Mouse (Mus musculus): ENCODE data around the gene Tpd52l1. TPM values are rescaled to one million over a fixed set of nuclear protein-coding genes. Genes with fewer than 3 reads are reported as not detected.
"Not testable (repeated sequence)": the region's sequence is repeated elsewhere in the genome, so short reads cannot be mapped to it uniquely, and the experiment has no call there.

Gene Tpd52l1
- 56.5 and 81.5 TPM in 2 replicates for polyA plus RNA-seq (2012; rRNA removed)

- peak; percentile 23 for DNase-seq (ENCODE audit: low read depth)
Measured at GRCm38 (mm10) chr10:31445291-31446124, at the start of gene Tpd52l1. Gene Tpd52l1 (minus strand): TSS chr10:31445958.

- no peak for DNase-seq (ENCODE audit: low read depth)
Measured at GRCm38 (mm10) chr10:31494296-31494695, 48.5 kb upstream of the Tpd52l1 start.

- DNase-seq (ENCODE audit: low read depth), result no peak
Measured at GRCm38 (mm10) chr10:31467043-31467898, 21.5 kb upstream of the Tpd52l1 start.

GRCm38 (mm10) chr10:31465840-31466541 lies 20.2 kb upstream of the Tpd52l1 start:
- DNase-seq (ENCODE audit: low read depth), result no peak

GRCm38 (mm10) chr10:31465424-31465823 lies 19.7 kb upstream of the Tpd52l1 start:
- DNase-seq (ENCODE audit: low read depth), result no peak

- no peak for DNase-seq (ENCODE audit: low read depth)
Measured at GRCm38 (mm10) chr10:31463044-31463443, 17.3 kb upstream of the Tpd52l1 start.

- DNase-seq (ENCODE audit: low read depth), result no peak
Measured at GRCm38 (mm10) chr10:31456806-31457205, 11.0 kb upstream of the Tpd52l1 start.

GRCm38 (mm10) chr10:31447083-31447482 lies 1.3 kb upstream of the Tpd52l1 start:
- no peak for DNase-seq (ENCODE audit: low read depth)

GRCm38 (mm10) chr10:31444206-31444605 lies 1.6 kb downstream of the Tpd52l1 start:
- DNase-seq (ENCODE audit: low read depth), result no peak

GRCm38 (mm10) chr10:31441491-31441890 lies 4.3 kb downstream of the Tpd52l1 start:
- DNase-seq (ENCODE audit: low read depth), result no peak

- no peak for DNase-seq (ENCODE audit: low read depth)
Measured at GRCm38 (mm10) chr10:31436047-31436446, 9.7 kb downstream of the Tpd52l1 start.

GRCm38 (mm10) chr10:31417956-31418355 lies 27.8 kb downstream of the Tpd52l1 start:
- DNase-seq (ENCODE audit: low read depth), result peak; percentile 67

- no peak for DNase-seq (ENCODE audit: low read depth)
Measured at GRCm38 (mm10) chr10:31392990-31393389, 52.8 kb downstream of the Tpd52l1 start.

GRCm38 (mm10) chr10:31390777-31391395 lies 54.9 kb downstream of the Tpd52l1 start:
- DNase-seq (ENCODE audit: low read depth), result peak; percentile 14

- DNase-seq (ENCODE audit: low read depth), result not testable (repeated sequence)
Measured at GRCm38 (mm10) chr10:31388566-31388965, 57.2 kb downstream of the Tpd52l1 start.

GRCm38 (mm10) chr10:31370200-31370599 lies 75.6 kb downstream of the Tpd52l1 start:
- DNase-seq (ENCODE audit: low read depth), result not testable (repeated sequence)

GRCm38 (mm10) chr10:31359749-31360148 lies 86.0 kb downstream of the Tpd52l1 start:
- no peak for DNase-seq (ENCODE audit: low read depth)

- DNase-seq (ENCODE audit: low read depth), result peak; percentile 75
Measured at GRCm38 (mm10) chr10:31354886-31355461, 90.8 kb downstream of the Tpd52l1 start.

- DNase-seq (ENCODE audit: low read depth), result peak; percentile 88
Measured at GRCm38 (mm10) chr10:31354141-31354540, 91.6 kb downstream of the Tpd52l1 start.

- peak; percentile 37 for DNase-seq (ENCODE audit: low read depth)
Measured at GRCm38 (mm10) chr10:31352845-31353427, 92.8 kb downstream of the Tpd52l1 start.

- DNase-seq (ENCODE audit: low read depth), result no peak
Measured at GRCm38 (mm10) chr10:31351056-31351455, 94.7 kb downstream of the Tpd52l1 start.

Measured in gonadal fat pad, adult 2 months (tissue).